Mouse (Mus musculus) G1E (cell line): ENCODE measurements around the gene Sox4.

Experiments used
- CTCF ChIP-seq: IDR thresholded peaks from 2 replicates; pipeline ENCODE4 v1.5.1; 2012; ENCODE audit warnings: low read depth, low read length, inconsistent platforms, mixed read lengths
- GATA1 ChIP-seq: IDR thresholded peaks from 2 replicates; pipeline ENCODE4 v1.6.1; 2012; ENCODE audit warnings: borderline replicate concordance, low read length, inconsistent platforms, mixed read lengths
- POLR2AphosphoS5 ChIP-seq: IDR thresholded peaks from 2 replicates; pipeline ENCODE4 v1.6.1; 2012; ENCODE audit warnings: low read depth, low read length, inconsistent platforms; ENCODE audit not compliant: insufficient replicate concordance
- TAL1 ChIP-seq: conservative IDR thresholded peaks from 2 replicates; pipeline ENCODE4 v1.6.1; 2012; ENCODE audit warnings: low read depth, low read length, inconsistent platforms, mixed read lengths

DNA sequence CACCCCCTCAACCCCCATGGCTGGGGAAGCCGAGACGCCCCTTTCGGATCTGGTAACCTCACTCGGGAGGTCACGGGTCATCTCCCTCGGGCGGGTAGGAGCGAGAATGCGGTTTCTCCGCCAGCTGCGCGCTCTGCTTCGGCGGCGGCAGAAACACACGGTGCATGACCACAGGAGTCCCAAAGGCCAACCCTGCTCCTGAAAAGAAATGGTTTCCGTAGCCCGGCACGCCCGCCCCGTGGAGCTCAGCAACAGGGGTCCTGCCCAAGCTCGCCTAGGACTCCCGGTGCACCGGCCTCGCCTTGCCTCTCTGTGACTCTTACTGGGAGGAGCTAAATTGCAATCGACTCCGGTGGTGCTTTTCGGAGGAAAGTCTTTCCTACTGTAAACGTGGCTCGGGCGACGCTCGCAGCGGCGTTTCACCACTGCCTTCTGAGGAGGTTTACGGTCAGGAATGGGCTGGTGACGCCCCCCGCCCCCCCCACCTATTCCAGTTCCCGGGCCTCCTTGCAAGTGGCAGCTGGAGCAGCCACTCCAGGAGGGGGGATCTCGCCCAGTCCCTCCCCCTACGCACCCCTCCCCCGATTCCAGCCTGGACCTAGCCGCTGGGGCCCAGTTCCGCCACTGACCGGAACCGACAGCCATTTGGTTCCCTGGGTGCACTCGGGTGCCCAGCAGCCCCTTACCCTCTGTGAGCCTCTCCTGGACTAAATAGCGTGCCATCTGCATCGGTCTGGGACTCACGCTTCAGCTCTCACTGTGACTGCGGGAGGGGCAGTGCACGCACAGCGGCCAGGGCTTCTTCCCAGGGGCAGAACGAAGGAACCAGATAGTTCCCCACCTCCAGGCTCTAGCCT lies 4.9 kb upstream of the Sox4 start:
- TF ChIP-seq CTCF (no peak), GATA1 (no peak), TAL1 (no peak), POLR2AphosphoS5 (no peak)
